Mouse (Mus musculus) adrenal gland, adult (tissue): ENCODE measurements around the gene Rpl15.
"Not testable (repeated sequence)": the region's sequence is repeated elsewhere in the genome, so short reads cannot be mapped to it uniquely, and the experiment has no call there.

ENCODE experiments used
- DNase-seq, 2 experiments: peaks; one replicate each; pipeline ENCODE4 v3.0.0; 2022 to 2023; ENCODE audit warnings: low spot score in 1 of 2; ENCODE audit not compliant: inconsistent age in 2 of 2

Gene Rpl15

DNA sequence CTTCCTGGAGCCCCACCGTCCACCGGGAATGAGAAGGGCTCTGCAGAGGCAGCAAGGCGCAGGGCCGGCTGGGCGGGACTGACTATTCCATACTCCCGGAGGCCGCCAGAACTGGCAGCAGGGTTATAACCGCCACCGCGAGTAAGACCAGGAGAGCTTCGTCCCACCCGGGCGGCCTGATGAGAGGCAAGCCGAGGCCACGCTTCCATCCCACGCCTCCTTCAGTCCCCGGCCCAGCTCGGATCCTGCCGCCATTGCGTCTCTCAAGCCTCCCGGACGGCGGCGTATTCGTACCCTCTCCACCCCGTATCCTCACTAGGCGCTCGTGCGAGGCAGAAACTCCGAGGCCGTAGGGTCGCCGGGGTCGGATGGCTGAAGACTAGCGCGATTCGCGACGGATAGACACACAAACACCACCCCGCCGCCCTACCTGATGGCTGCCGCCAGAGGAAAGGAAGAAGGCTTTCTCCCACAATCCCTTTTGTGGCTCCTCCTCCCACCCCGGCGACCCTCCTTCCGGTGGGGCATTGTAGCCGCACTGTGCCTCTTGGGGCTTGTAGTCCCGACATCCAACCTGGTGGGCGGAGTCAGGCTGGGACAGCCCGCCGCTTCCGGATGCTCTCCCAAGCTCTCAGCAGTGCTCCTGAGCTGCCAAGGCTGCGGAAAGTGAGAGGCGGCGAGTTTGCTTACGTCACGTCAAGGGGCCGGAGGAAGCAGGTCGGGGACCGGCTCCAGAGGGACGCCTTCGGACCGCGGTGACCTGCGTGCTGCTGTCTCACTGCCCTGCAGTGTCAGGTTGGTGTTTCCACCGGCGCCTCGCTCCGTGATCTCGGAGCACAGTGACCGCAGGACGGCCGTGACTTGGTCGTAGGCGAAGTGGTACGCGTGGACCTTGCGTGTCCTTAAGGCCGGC is at the start of gene Rpl15, which contains the start of gene Nkiras1:
TSS of gene Rpl15 (minus strand) at position 863 of the 913 bp plus-strand sequence.
TSS of gene Nkiras1 (plus strand) at position 608 of the 913 bp plus-strand sequence.
- peak; percentile 99 to 100 for DNase-seq

DNA sequence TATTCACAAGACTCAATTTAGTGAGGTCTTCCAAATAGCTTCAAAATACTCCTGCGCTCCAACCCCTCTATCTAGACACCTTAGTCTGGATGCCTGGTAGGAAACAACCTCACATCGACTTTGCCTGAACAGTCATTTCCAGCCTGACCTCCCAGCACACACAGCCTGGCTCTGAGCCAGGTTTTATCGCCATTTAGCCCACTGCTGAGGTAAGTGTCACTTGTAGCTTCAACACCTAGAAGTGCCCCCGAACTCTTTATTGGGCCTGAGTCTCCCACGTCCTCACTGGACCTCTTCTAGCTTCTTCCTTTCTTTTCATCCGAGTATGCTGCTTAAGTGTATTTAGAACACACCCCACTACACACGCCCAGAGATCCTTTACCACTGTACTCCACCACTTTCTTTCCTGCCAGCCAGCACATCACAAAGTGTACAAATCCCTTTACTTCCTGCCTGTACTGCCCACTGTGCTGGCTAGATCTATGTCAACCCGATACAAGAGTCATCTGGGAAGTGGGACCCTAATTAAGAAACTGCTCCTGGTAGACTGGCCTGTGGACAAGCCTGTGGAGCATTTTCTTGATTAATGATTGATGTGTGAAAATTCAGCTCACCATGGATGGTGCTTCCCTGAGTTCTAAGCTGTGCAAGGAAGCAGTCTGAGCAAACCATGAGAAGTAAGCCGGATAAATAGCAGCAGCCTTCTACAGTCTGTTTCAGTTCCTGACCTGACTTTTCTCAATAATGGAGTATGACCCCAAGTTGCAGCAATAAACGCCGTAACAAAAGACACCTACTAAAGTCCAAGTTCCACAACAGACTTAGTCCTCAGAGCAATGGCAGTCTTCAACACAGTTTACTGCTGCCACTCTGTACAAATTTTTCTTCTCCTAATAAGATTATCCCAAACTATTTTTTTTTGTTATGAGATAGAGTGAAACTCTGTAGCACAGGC is 46.5 kb upstream of the Rpl15 start:
- no peak for DNase-seq

DNA sequence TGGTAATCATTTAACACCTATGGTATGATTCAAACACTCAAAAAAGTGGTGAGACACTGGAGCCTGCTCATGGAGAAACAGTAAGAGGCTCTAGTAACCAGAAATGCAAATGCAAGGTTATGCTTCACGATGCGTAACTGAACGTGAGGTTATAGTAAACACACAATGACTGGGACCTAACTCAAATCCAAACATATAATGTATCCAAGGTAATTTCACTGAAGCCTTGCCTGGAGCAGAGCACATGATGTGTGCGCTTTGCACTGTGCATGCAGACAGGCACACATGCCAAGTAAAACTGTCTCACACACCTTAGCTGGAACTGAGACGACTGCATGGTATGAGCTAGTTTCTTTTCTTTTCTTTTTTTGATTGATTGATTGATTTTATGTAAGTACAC is 33.0 kb upstream of the Rpl15 start:
- no peak for DNase-seq

DNA sequence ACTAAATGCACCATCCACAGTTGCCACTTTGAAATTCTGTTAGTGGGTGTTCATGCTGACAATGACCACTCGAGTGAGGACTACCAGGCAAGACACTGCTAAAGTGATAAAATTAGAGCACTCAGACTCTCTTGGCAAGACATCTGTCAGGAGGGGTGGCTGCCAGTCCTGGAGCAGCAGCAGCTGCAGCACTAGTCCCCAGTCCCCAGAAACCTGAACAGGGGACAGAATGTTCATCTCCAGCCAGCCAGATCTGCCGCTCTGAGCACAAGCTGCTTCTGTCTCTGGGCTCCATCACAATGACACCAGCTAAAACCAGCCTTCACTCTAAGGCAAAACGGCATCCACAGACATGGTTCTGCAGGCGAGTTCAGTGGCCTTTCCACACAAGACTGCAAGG is 32.1 kb upstream of the Rpl15 start:
- no peak for DNase-seq

DNA sequence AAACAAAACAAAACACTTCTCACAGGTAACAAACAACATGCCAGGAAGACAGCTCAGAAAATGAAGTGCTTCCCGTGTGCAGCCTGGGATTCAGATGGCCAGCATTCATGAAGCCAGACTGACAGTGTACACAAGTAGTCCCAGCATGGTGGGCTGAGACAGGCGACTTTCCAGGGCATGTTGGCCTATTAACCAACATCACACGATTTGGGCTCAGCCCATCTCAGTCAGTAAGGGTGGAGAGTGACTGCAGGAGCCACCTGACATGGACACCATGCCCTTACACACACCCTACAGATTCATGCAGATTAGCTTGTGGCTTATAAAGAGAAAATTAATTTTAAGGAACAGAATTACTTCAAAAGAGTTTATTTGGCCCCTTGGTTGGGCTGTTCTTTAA is 31.6 kb upstream of the Rpl15 start:
- no peak for DNase-seq

DNA sequence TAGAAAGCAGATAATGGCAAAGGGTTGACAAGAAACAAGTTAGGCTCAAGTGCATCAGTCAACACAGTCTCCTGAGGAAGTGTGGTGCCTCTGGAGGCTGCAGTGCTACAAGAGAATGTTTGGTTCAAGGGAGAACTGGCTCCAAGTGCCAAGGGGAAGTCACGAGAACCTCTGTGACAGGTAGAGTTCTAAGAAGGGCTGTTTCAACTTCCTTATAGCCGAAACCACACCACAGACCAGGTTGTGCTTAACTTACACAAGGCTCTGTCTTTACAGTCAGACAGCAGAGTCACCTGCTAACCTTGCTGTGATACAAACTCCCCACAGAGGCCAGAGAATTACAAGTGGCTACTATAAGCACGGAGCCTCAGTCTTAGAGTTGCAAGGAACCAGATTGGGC is 30.4 kb upstream of the Rpl15 start:
- DNase-seq: no peak

DNA sequence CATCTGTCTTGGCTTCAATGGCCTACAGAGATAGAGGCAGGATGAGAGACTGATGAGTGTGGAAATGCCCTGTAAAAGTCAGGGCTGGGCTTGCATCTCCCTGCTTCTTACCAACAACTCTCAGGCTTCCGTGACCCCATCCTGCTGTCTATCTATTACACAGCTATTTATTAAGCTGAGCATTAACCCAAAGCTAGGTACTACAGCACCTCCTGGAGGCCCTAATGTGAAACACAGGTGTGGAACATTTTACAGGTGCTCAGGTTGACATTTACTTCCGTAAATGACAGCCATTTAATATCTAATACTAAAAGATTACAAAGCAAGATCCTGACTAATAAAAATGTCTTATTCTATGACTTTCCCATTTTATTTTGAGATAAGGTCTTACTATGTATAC is 29.5 kb upstream of the Rpl15 start:
- no peak for DNase-seq

DNA sequence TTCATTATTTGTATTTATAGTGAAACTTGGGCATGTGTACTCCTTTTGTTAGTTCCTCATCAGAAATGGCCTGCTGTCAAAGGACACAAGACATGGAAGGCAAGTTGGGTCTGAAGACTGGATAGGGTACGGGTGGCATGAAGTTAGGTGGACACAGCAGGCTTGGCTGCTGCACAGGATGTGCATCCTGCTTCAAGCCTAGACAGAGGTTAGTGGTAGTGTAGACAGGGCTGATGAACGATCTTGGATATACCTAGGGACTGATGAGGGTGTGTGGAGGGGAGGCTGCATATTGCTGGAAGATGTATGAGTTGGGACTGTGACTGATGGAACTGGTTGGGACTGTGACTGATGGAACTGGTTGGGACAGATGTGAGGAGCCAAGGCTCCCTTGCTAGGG is 27.7 kb upstream of the Rpl15 start:
- DNase-seq: no peak

DNA sequence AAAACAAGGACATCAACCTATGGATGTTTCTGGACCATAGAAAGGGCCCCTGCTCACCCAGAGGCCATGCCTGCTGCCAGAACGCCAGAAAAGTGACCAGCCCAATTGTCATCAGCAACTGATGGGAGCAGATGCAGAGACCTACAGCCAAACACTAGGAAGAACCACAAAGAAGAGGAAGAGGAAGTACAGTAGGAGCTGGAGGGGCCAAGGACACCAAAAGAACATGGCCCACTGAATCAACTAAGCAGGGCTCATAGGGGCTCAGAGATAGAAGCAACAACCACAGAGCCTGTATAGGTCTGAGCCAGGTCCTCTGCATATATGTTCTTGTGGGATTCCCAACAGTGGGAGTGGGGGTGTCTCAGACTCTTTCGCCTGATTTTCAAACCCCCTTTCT is 26.2 kb upstream of the Rpl15 start:
- DNase-seq: no peak

DNA sequence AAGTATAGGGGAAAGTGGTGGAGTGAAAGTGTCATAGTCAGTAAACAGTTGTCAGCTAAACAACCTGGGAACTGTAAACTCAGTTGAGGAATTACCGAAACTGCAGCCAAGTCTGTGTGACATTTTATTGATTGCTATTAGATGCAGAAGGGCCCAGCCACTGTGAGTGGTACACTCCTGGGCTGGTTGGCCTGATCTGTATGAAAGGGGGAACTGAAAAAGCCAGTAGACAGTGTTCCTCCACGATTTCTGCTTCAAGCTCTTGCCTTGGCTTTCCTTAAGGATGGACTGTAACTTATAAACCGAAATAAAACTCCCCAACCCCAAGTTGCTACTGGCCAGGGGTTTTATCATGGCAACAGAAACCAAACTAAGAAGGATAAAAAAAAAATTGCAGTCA is 21.4 kb upstream of the Rpl15 start:
- DNase-seq: no peak

DNA sequence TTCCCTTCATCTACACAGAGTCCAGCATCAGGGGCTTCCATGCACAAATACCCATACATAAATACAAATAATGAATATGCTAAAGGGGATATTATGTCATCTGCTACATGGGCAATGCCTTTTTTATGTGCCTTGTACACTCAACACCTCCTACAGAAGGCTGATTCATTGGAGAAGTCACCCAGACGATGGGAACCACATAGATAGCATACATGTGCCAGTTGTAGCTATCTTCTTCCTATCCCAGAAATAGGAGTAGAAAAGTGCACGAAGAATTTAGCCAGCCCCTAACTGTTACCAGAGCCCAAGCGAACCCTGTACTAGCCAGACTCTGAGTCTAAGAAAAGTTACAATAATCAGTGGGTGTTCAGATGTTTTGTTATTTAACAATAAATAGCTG is 20.9 kb upstream of the Rpl15 start:
- DNase-seq: no peak

DNA sequence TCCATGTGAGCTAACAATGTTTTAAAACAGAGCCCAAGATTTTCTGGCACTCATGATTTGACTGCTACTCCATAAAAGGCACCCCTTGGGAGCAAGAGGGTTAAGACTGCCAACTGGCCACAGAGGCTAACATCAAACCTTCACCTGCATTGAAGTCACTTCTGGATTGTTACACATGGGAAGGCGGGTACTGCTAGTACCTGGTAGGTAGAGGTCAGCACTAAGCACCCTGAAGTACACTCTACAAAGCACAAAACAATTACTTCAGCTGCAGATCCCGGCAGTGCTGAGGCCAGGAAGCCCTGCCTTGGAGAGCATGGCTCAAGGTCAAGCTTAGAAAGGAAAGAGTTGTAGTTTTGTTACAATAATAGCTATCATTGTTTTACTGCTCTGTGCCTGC is 16.2 kb upstream of the Rpl15 start:
- DNase-seq: peak in 1 of 2 experiments; percentile 44

DNA sequence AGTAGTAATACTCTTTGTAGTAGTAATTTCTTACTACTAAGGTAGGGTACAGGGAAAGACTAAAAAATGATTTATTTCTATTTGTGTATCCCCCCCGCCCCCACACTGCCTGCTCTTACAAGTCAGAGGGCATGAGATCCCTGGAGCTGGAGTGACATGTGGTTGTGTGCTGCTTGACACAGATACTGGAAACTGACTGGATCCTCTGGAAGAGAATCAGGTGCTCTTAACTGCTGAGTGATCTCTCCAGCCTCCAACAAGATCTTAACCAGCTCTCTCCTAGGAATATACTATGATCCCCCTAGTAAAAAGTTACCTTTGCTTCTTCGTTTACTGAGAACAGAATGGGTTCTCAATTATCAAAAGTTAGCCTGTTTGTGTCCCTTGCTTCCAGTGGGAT is 15.2 kb upstream of the Rpl15 start:
- no peak for DNase-seq

DNA sequence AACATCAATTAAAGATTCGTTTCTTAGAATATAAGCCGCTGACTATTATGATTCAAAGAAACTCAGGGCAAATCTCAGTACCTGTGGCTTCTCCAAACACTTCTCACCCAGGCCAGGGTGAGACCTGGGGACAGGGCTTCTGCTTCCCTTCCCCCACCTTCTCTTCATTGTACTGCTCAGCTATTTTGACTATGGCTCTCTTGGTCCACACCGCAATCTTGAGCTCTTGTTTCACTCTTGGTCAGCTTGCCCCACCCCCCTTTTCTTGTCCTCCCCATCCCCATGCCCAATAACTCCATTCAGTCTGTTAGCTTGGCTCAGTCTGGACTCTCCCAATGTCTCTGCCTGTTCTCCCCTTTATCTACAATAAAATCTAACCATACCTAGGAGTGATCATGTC is 14.3 kb upstream of the Rpl15 start:
- DNase-seq: no peak

DNA sequence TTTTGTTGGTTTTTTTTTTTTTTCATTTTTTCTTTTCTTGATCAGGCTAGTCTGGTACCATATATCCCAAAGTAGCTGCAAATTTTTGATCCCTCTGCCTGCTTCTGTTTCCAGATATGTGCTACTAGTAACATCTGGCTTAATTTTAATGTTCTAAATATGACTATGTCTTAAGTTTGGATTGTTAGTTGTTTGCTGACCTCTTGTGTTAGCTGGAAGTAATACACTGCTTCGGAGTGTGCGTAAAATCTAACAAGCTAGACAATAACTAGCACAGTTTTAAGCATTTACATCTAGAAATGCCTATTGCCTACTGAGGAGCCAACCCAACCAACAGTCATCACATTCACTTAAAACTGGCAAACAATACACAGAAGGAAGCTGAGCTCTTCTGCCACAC is 13.4 kb upstream of the Rpl15 start:
- DNase-seq: peak in 1 of 2 experiments; percentile 73

DNA sequence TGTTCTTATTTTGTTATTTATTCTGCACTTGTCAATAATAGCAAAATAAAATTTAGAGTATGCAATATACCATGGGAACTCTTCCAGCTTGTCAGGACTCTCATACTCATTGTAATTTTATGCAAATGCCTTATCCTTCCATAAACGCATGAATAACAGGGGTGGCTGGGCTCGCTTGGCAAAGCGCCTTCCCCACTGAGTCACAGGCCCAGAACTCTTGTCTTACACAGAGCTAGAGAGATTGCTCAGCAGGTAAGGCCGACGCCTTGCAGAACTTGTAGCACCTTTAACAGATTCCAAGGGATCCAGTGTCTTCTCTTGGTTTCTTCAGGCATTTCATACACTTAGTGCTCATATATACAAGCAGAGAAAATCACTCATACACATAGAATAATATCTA is 9.2 kb upstream of the Rpl15 start:
- DNase-seq: no peak

DNA sequence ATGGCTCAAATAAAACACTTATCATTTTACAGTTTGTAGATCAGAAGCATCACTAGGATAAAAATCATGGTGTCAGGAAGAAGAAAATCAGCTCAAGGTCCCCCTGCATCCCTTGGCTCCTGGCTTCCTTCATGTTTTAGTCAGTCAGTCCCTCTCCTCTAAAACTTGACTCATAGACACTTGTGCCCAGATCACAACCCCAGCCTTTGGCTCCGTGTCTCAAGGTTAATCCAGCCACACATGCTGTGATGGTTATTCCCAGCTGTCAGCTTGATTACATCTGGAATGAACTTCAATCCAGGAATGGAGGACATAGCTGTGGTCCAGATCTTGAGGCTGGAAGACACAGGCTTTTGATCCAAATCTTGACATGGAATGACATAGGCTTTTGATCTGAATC is 3.3 kb upstream of the Rpl15 start:
- peak in 1 of 2 experiments; percentile 66 for DNase-seq

DNA sequence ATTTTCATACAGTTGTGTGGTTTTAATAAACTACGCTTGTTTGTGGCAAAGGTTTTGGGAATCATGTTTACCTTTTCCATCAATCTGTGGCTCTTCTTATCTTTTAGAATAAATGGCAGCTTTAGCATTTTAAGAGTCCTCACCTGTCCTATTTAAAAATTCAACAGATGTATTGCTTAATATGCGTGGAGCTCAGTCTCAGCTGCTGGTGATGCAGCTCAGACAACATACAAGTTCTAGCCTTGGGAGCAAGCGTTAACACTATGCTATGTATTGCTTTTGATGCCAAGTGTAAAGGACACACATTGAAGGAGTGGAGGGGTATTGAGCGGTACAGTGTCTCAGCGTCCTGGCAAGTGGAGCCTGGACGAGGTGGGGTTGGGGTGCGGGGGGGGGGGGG is 475 bp upstream of the Rpl15 start:
- DNase-seq: peak in 1 of 2 experiments; percentile 64

DNA sequence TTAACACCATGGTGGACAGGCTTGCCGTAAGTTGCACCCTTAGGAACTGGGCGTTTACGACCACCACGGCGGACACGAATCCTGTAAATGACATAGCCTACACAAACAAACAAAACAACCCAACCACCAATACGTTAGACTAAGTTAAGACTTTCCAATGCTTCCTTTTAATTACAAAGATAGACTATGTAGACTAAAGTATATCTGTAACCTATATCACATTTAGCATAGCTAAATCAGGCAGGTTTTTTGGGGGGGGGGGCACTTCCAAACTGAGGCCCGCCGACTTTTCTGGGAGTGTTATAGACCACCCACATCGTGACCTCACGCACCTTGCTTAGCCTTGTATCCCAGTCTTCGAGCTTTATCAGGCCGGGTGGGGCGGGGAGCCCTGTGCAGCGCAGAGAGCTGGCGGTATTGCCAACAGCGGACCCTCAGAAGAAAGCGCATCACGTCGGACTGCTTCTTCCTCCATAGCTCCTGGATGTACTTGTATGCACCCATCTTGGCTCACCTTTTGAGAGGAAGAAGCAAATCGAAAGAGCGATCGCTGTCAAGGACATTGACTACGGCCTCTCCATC is 1.2 kb downstream of the Rpl15 start:
- DNase-seq: not testable (repeated sequence)

DNA sequence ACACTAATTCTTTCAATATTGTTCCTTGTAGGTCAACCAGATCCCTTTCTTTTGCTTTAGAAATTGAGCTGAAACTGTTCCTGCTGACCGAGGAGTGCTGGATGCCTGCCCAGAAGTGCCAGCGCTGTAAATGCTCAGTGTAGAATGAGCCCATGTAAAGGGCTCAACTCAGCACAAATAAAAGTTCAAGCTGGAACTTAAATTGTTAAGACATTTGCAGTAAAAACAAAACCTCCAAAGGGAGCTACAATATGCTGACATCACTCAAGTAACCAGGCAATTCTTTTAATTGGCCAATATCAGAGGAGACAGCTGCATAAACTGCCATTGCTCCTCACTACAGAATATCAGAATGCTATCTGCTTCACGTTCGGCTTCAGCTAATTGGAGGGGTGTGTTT is 7.8 kb downstream of the Rpl15 start:
- no peak for DNase-seq

DNA sequence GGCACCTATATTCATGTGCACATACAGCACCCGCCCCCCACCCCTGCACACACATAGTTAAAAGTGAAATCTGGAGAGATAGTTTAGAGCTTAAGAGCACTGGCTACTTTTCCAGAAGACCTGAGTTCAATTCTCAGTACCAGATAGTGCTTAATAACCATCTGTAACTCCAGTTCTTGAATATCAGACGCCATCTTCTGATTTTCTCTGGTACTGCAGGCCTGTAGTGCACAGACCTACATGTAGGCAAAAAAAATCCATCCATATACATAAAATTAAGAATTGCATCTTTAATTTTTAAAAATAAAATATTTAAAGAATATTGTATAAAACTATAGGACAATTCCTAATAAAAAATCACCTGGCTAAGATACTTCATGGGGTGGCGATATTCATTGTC is 10.0 kb downstream of the Rpl15 start:
- DNase-seq: no peak
